Mouse (Mus musculus) adrenal gland, postnatal 25 days (tissue): ENCODE results near the gene Sez6. TPM values are rescaled to one million over a fixed set of nuclear protein-coding genes. Genes with fewer than 3 reads are reported as not detected.

Experiments used
- DNase-seq: peaks from one replicate; pipeline ENCODE4 v3.0.0; 2021; ENCODE audit warnings: mixed read lengths
- total RNA-seq: library from RNA; stranded (reverse); gene quantifications from 2 replicates; pipeline ENCODE4 v1.2.3, GENCODE M21; 2021

The Sez6 gene
- total RNA-seq, 1 experiment from 2014 or later = 2.7 TPM

GRCm38 (mm10) chr11:77906097-77906687 lies 24.4 kb upstream of the Sez6 start:
- DNase-seq = no peak

GRCm38 (mm10) chr11:77906747-77907174 lies 23.8 kb upstream of the Sez6 start:
- DNase-seq = no peak

GRCm38 (mm10) chr11:77908468-77908867 lies 22.1 kb upstream of the Sez6 start:
- no peak for DNase-seq

GRCm38 (mm10) chr11:77909376-77909775 lies 21.2 kb upstream of the Sez6 start:
- DNase-seq = no peak

DNA sequence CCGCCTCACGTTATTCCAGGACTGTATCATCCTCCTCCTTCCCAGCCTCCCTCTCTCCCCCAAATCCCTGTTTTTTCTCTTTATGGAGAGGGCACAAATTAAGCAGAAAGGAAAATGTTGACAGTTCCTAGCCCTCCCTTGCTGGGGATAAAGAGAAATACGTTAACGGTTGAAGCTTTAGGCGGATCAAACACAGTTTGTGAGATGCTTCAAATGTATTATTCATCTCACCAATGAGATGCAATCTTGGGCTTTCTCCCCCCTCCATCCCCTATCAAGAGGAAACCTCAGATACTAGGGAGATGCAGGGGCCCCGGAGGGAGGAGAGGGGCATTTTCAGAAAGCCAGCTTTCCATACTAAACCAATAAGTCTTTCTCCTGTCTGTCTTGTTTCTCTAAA lies 20.8 kb upstream of the Sez6 start:
- DNase-seq = no peak

DNA sequence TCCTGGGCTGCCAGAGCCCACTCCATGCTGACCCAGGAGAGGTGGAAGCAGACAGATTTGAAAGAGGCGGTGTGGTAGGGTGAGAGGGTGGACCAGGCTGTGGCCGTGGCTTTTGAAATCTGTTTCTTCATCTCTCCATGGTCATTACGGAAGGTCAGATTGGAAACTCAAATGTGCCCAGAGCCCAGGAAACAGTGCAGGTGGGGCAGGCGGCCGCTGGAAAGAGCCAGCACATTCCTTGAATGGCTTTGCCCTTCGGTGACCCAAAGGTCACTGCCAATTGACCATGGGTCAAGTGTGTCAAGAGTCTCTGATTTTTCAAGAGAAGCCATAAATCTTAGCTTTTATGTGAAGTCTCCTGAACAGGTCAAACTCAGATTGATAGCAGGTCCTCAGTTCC lies 17.1 kb upstream of the Sez6 start:
- DNase-seq = no peak

GRCm38 (mm10) chr11:77914598-77915260 lies 15.9 kb upstream of the Sez6 start:
- DNase-seq = no peak

- no peak for DNase-seq
Measured at GRCm38 (mm10) chr11:77916741-77917140, 13.9 kb upstream of the Sez6 start.

- no peak for DNase-seq
Measured at GRCm38 (mm10) chr11:77917166-77917565, 13.4 kb upstream of the Sez6 start.

DNA sequence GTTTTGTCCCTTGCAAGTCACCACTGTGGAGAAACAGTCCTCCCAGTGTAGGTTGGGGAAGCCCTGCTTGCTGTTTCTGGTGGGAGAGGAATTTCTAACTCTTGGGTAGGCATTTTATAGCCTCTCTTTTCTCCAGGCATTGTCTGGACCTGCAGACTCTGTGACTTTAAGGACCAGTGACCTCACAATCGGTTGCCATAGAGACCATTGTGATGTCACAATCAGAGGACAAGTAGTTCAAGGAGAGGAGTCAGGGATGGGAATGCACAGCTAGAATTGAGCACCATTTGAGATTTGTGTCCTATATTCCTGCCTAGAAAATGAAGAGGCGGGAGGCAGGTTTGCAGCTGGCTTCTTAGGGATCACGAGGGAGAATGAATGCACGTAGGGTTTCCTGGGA lies 7.3 kb upstream of the Sez6 start:
- no peak for DNase-seq

DNA sequence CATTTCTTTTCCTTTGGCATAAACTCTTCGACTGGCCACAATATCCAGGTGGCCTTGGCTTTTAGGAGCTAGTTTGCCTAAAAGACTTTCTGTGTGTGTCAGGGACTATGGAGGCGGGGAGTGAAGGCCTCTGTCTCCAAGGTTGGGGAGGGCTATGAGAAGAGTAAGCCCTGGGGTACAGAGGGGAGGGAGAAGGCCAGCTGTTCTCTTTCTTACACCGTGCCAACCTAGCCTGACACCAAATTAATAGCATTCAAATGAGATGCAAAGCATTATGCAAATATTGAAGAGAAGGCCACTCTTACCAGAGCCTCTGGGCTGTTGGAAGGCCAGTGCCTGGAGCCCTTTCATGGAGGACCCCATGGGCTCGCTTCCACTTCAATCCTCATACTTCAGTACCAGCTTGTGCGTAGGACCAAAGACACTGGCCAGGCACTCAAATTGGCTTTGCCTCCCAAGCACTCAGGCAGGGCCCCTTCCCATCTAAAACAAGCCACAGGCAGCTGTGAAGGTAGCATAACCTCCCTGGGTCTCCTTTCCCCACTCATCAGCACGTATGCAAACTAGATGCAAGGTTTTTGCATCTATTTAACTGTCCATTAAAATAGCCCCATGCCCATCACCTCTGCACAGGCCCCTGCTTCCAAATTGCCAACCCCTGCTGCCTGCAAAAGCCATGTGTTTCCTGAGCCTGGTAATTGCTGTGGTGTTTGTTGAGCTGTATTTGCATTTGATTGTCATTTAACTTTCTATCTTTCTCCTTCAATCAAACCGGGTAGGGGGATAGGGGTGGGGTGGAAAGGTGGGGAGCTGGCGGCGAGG lies 4.6 kb upstream of the Sez6 start:
- DNase-seq = no peak

DNA sequence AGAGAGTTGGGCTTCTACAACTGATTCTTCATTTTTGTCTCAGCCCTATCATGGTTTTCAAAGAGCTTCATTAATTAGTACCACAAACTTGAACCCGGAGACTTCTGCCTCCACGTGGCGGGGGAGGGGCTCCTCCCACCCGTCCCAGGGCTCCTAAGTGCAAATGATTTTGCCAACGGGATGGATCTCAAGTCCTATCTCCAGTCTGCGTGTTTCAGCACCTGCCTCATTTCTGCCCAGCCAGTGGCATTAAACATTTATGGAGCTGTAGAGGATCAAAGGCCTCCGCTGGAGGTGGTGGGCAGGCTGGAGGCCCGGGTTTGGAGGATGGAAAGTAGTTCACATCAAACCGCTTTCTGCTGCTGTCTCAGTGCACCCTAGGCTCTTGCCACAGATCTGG lies 3.9 kb upstream of the Sez6 start:
- no peak for DNase-seq

GRCm38 (mm10) chr11:77927837-77928236 lies 2.8 kb upstream of the Sez6 start:
- no peak for DNase-seq

- DNase-seq = no peak
Measured at GRCm38 (mm10) chr11:77931541-77932433, 1.2 kb downstream of the Sez6 start.

- no peak for DNase-seq
Measured at GRCm38 (mm10) chr11:77932576-77932975, 2.0 kb downstream of the Sez6 start.

GRCm38 (mm10) chr11:77934111-77934521 lies 3.5 kb downstream of the Sez6 start:
- no peak for DNase-seq

- no peak for DNase-seq
Measured at GRCm38 (mm10) chr11:77934568-77935311, 4.1 kb downstream of the Sez6 start.

DNA sequence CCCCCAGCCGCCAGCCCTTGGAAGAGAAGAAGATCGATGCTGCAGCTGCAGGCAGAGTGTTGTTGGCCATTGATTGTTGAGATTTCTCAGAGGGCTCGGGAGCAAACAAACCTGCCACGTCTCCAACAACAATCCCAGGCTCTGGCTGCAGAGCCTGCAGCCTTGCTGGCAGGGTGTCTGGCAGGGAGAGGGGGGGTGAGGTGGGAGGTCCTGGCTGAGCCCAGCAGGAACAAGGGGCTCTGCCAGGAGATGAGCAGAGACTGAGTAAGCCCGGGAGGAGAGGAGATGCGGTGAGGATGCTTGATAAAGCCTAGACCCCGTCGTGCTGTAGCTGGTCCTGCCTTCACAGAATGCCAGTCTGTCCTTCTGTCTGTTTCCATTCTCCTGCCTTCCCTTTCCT lies 6.2 kb downstream of the Sez6 start:
- no peak for DNase-seq

- no peak for DNase-seq
Measured at GRCm38 (mm10) chr11:77937649-77938410, 7.2 kb downstream of the Sez6 start.

- no peak for DNase-seq
Measured at GRCm38 (mm10) chr11:77942230-77942629, 11.6 kb downstream of the Sez6 start.

DNA sequence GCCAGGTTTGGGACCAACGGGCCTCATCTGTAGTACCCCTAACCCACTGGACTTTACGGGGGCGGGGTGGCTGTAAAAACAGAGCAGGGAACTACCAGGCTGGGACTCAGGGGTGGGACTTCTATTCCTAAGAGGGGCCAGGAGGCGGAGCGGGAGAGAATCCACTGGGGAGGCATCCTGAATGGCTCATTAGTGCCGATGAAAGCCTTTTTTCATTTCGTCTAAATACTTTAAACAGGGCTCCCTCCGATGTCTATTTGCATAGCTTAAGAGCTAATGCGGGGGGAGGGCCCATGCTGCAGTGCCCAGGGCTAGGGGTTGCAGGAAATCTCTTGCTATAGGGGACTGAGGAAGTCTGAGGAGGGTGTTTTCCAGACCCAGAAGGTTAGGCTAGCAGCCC lies 17.3 kb downstream of the Sez6 start:
- no peak for DNase-seq
